ENCODE assay signal across 8 mouse cellular contexts in the genomic region with DNA sequence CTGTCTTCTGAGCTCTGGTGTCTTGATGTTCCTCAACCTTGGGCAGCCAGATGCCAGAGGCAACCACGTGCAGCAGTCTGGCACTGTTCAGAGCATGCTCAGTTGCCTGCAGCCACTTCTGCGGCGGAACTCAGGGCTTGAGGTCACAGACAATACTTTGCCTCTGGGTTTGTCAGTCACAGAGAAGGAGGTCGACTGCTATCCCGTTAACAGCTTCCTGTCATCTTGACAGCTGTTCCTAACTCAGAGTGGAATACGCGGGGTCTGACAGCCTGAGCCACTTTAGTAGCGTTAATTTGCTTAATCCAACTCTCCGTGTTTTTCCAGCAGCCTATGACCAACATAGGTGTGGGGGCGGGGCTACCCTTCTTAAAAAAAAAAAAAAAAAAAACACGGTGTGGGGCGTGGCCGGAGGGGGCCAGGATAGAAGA. TPM values are rescaled to one million over a fixed set of nuclear protein-coding genes. Genes with fewer than 3 reads are reported as not detected.
DNase-seq lines count a peak whose midpoint lies in the region; ATAC-seq and TF ChIP-seq lines count a peak whose summit lies in the region.

No protein-coding gene starts in this region.

- peak; percentile 73 for DNase-seq in adrenal gland, adult 8-10 months
- DNase-seq in gastrocnemius, postnatal 10 days, result peak; percentile 64
- peak; percentile 24 for DNase-seq in hindlimb bud, embryonic 11.5 days (ENCODE audit: extremely low spot score, low read depth, low spot score)
- DNase-seq in left cerebral cortex, adult 2 months (ENCODE audit: extremely low spot score in 1 of 2, low spot score in 2 of 2), result peak; percentile 75 to 80
- DNase-seq in lung, postnatal 4 days, result peak; percentile 72 to 81
- DNase-seq in retina, postnatal 7 days (ENCODE audit: low read depth, low spot score), result peak; percentile 76

- no peak for TF ChIP-seq CTCF in cortical plate, adult 2 months (IDR thresholded peaks at IDR 0.05; ENCODE audit: extremely low read depth, insufficient read depth, low read length)
- no peak for TF ChIP-seq CTCF in left cerebral cortex, adult 2 months (IDR thresholded peaks at IDR 0.05)

- no peak overlapping the region for H3K27ac ChIP-seq in cortical plate, adult 2 months (ENCODE audit: insufficient read depth, low read length)
- H3K27ac ChIP-seq in left cerebral cortex, adult 2 months, result peak overlapping the region; percentile 91

- peak overlapping the region; percentile 14 for H3K4me3 ChIP-seq in cortical plate, adult 2 months (ENCODE audit: insufficient read depth, low read length)
- peak overlapping the region; percentile 88 for H3K4me3 ChIP-seq in left cerebral cortex, adult 2 months

- no peak for ATAC-seq in inflammation-experienced regulatory T-cells, adult 6 months

- no peaks in the 10 kb centered on the region for H3K4me1 ChIP-seq in cortical plate, adult 2 months (ENCODE audit: control insufficient read depth, insufficient read depth, low read length)

- intact Hi-C loops in left cerebral cortex, adult 2 months (cut with DNase I), result loop anchor here (1.0 to 5.0 kb wide), 3 partner anchors 141 to 351 kb away; a partner anchor contains a TSS

- no peak for TF ChIP-seq POLR2A in cortical plate, adult 2 months (IDR thresholded peaks at IDR 0.05; ENCODE audit: extremely low read depth, insufficient read depth, low read length)

RNA-seq across cellular contexts. Expression of a gene that starts 1.1 kb away (rescaled TPM):
- 1 to 10 TPM; 2.7 to 4.5 (median 3.6) TPM for total RNA-seq in adrenal gland, adult 8-10 months (2022)
- 29.9 and 33.4 TPM in 2 replicates for polyA plus RNA-seq in cortical plate, adult 2 months (2012; rRNA removed)
- 1 to 10 TPM; 6.1 to 7.6 TPM for total RNA-seq in gastrocnemius, postnatal 10 days (2021)
- total RNA-seq in left cerebral cortex, adult 2 months (2021), result 10 to 100 TPM; 53.3 to 56.4 TPM
- under 1 TPM in 1 of 3 experiments, not detected in 2; 0.15 TPM for polyA plus RNA-seq in inflammation-experienced regulatory T-cells, adult 6 months (2017; shearing (Covaris generic))

Comparison
In these comparisons a context has a peak if more than half of its experiments do, and no peak if none do; other contexts are left out.
1. DNase-seq: peak in every context shown above with its lines; median percentile 78 in left cerebral cortex, adult 2 months; 76 in lung, postnatal 4 days; 76 in retina, postnatal 7 days; 73 in adrenal gland, adult 8-10 months; 64 in gastrocnemius, postnatal 10 days; 24 in hindlimb bud, embryonic 11.5 days.
2. RNA of a gene that starts 1.1 kb away (total RNA-seq): 53.3 to 56.4 TPM in left cerebral cortex, adult 2 months; 6.1 to 7.6 TPM in gastrocnemius, postnatal 10 days and 2.7 to 4.5 TPM in adrenal gland, adult 8-10 months; every median in the first group is over 4 times any median in the second.